Mouse (Mus musculus) megakaryocyte, embryonic 14.5 days (primary cell): ENCODE data around the gene Mfsd4a.

ENCODE experiments used
- FLI1 ChIP-seq: IDR thresholded peaks from 2 replicates; pipeline ENCODE4 v1.6.1; 2012; ENCODE audit warnings: low read length, inconsistent platforms, mixed read lengths
- GATA1 ChIP-seq: IDR thresholded peaks from 3 replicates; pipeline ENCODE4 v1.6.1; 2012; ENCODE audit warnings: mixed read lengths, low read length, inconsistent platforms, borderline replicate concordance

DNA sequence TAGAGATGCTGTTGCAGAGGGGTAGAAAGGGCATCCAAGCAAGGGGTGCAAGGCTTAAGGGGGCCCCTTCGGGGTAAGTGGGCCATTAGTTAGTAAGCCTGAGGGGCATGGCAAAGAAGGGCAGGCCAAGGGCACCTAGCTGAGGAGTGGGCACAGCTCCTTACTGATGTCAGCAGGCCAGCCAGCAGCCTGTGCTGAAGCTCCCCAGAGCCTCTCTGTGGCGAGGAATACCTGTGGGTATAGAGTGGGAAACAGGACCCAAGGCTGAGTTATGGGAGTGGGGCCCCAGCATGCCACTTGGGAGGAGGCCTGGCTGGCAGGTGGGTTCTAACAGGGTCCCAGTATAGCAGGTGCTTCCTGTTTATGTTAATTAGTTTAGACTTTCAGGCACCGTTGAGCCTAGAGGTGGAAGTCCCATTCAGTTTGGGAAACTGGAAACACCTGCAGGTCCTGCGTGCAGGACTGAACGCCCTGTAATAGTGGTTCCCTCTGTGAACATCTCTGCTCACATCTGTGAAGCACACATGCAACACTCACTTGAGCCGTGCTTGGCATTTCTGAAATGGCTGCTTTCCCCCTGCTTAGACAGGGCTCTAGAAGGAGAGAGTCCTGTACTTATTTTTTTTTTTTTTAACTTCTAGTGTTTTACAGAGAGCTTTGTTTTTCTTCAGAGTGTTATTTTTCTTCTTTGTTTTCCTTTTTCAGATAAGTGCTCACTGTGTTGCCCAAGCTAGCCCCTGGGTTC lies 34.3 kb upstream of the Mfsd4a start:
- TF ChIP-seq GATA1 (no peak), FLI1 (no peak)
